Mouse (Mus musculus): ENCODE data around the gene Dqx1. TPM values are rescaled to one million over a fixed set of nuclear protein-coding genes. Genes with fewer than 3 reads are reported as not detected.

The Dqx1 gene
- polyA plus RNA-seq, 1 experiment from 2014 or later: 1.3 TPM

GRCm38 (mm10) chr6:83040601-83041000 lies 17.0 kb upstream of the Dqx1 start:
- Histone ChIP-seq H3K4me1 (replicated peaks; ENCODE audit: control insufficient read depth, insufficient read depth, low read length) (no peaks in the 10 kb centered on the region; the same call in 1 of the 2 replicates), H3K4me3 (ENCODE audit: low read depth, low read length) (no peak overlapping the region), H3K9ac (ENCODE audit: low read length) (no peak overlapping the region), H3K4me2 (ENCODE audit: low read depth, low read length, severe bottlenecking) (no peak overlapping the region), H3K27me3 (ENCODE audit: control insufficient read depth, insufficient read depth, low read length) (peaks cover 2% of the 10 kb centered on the region; the same call in 1 of the 2 replicates), H3K36me3 (ENCODE audit: control insufficient read depth, insufficient read depth, low read length) (no peaks in the 10 kb centered on the region), H3K27ac (ENCODE audit: low read depth, low read length) (no peak overlapping the region), H3K9me3 (ENCODE audit: control insufficient read depth, low read length) (no peaks in the 10 kb centered on the region)
- ATAC-seq (replicated peaks; ENCODE audit: low FRiP score) (no peak), DNase-seq (ENCODE audit: low spot score) (no peak)
- 74% methylated on average over 5 of the region's 5 CpGs for WGBS

GRCm38 (mm10) chr6:83043561-83043960 lies 14.1 kb upstream of the Dqx1 start:
- ATAC-seq (replicated peaks; ENCODE audit: low FRiP score) (no peak), DNase-seq (ENCODE audit: low spot score) (no peak)
- Histone ChIP-seq H3K4me1 (replicated peaks; ENCODE audit: control insufficient read depth, insufficient read depth, low read length) (no peaks in the 10 kb centered on the region; the same call in 1 of the 2 replicates), H3K36me3 (ENCODE audit: control insufficient read depth, insufficient read depth, low read length) (no peaks in the 10 kb centered on the region), H3K9ac (ENCODE audit: low read length) (no peak overlapping the region), H3K9me3 (ENCODE audit: control insufficient read depth, low read length) (no peaks in the 10 kb centered on the region), H3K4me2 (ENCODE audit: low read depth, low read length, severe bottlenecking) (no peak overlapping the region), H3K27ac (ENCODE audit: low read depth, low read length) (no peak overlapping the region), H3K4me3 (ENCODE audit: low read depth, low read length) (no peak overlapping the region), H3K27me3 (ENCODE audit: control insufficient read depth, insufficient read depth, low read length) (no peaks in the 10 kb centered on the region)
- WGBS: 78% methylated on average over 6 of the region's 6 CpGs

- DNase-seq (ENCODE audit: low spot score): no peak
- Histone ChIP-seq H3K27ac (ENCODE audit: low read depth, low read length) (no peak overlapping the region), H3K4me1 (replicated peaks; ENCODE audit: control insufficient read depth, insufficient read depth, low read length) (no peaks in the 10 kb centered on the region; the same call in 1 of the 2 replicates), H3K36me3 (ENCODE audit: control insufficient read depth, insufficient read depth, low read length) (no peaks in the 10 kb centered on the region), H3K27me3 (ENCODE audit: control insufficient read depth, insufficient read depth, low read length) (no peaks in the 10 kb centered on the region), H3K9ac (ENCODE audit: low read length) (no peak overlapping the region), H3K4me3 (ENCODE audit: low read depth, low read length) (no peak overlapping the region), H3K9me3 (ENCODE audit: control insufficient read depth, low read length) (no peaks in the 10 kb centered on the region), H3K4me2 (ENCODE audit: low read depth, low read length, severe bottlenecking) (no peak overlapping the region)
- no peak for ATAC-seq (replicated peaks; ENCODE audit: low FRiP score)
- 90% methylated on average over 5 of the region's 5 CpGs for WGBS
Observed at GRCm38 (mm10) chr6:83043993-83044392, 13.7 kb upstream of the Dqx1 start.

DNA sequence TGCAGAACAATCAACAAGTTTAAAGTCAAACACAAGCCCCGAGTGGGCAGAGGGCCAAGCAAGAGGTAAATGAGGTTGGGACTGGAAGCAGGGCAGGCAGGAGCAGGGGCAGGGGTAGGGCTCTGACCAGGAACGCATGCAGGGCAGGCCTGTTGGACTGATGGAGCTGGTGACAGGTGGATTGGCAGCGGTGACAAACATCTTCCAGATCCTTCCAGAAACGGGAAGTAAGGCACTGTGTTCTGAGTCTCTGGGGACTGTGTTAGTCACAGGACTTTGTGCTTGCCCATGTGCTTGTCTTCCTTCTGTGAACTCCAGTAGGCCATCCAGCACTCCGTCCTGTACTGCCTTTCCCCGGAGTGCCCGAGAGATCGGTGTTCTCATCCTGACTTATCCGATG lies 12.9 kb upstream of the Dqx1 start:
- H3K4me1 ChIP-seq (replicated peaks; ENCODE audit: control insufficient read depth, insufficient read depth, low read length): no peaks in the 10 kb centered on the region; the same call in 1 of the 2 replicates
- 81% methylated on average over 9 of the region's 9 CpGs for WGBS
- no peak overlapping the region for H3K9ac ChIP-seq (ENCODE audit: low read length)
- no peaks in the 10 kb centered on the region for H3K27me3 ChIP-seq (ENCODE audit: control insufficient read depth, insufficient read depth, low read length)
- no peak overlapping the region for H3K27ac ChIP-seq (ENCODE audit: low read depth, low read length)
- no peaks in the 10 kb centered on the region for H3K36me3 ChIP-seq (ENCODE audit: control insufficient read depth, insufficient read depth, low read length)
- ATAC-seq (replicated peaks; ENCODE audit: low FRiP score): no peak
- no peak for DNase-seq (ENCODE audit: low spot score)
- no peak overlapping the region for H3K4me2 ChIP-seq (ENCODE audit: low read depth, low read length, severe bottlenecking)
- H3K4me3 ChIP-seq (ENCODE audit: low read depth, low read length): no peak overlapping the region
- H3K9me3 ChIP-seq (ENCODE audit: control insufficient read depth, low read length): no peaks in the 10 kb centered on the region

DNA sequence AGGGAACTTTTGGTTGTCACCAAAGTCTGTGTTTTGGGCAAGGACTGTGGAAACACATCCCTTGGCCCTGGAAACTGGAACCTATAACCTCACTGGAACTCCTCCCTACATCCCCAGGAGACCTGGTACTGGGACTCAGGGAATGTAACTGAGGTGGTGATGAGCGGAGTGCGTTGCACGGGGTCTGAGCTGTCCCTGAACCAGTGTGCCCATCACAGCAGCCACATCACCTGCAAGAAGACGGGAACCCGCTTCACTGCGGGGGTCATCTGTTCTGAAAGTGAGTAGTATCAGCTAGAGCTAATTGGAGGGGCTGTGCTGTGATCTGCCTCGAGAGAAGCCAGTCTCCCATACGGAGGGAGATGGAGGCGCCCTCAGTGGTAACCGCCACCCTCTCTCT lies 8.3 kb upstream of the Dqx1 start:
- no peaks in the 10 kb centered on the region for H3K27me3 ChIP-seq (ENCODE audit: control insufficient read depth, insufficient read depth, low read length)
- H3K4me1 ChIP-seq (replicated peaks; ENCODE audit: control insufficient read depth, insufficient read depth, low read length): peaks cover 6% of the 10 kb centered on the region; the same call in 1 of the 2 replicates
- 75% methylated on average over 10 of the region's 10 CpGs for WGBS
- H3K27ac ChIP-seq (ENCODE audit: low read depth, low read length): no peak overlapping the region
- no peak overlapping the region for H3K4me2 ChIP-seq (ENCODE audit: low read depth, low read length, severe bottlenecking)
- ATAC-seq (replicated peaks; ENCODE audit: low FRiP score) (no peak), DNase-seq (ENCODE audit: low spot score) (no peak)
- no peaks in the 10 kb centered on the region for H3K9me3 ChIP-seq (ENCODE audit: control insufficient read depth, low read length)
- no peak overlapping the region for H3K9ac ChIP-seq (ENCODE audit: low read length)
- H3K36me3 ChIP-seq (ENCODE audit: control insufficient read depth, insufficient read depth, low read length): peaks cover 2% of the 10 kb centered on the region; the same call in 1 of the 2 replicates
- no peak overlapping the region for H3K4me3 ChIP-seq (ENCODE audit: low read depth, low read length)

- Histone ChIP-seq H3K36me3 (ENCODE audit: control insufficient read depth, insufficient read depth, low read length) (peaks cover 2% of the 10 kb centered on the region; the same call in 1 of the 2 replicates), H3K4me1 (replicated peaks; ENCODE audit: control insufficient read depth, insufficient read depth, low read length) (peaks cover 11% of the 10 kb centered on the region), H3K4me3 (ENCODE audit: low read depth, low read length) (peak overlapping the region; percentile 98), H3K4me2 (ENCODE audit: low read depth, low read length, severe bottlenecking) (peak overlapping the region; percentile 84), H3K9me3 (ENCODE audit: control insufficient read depth, low read length) (no peaks in the 10 kb centered on the region), H3K9ac (ENCODE audit: low read length) (peak overlapping the region; percentile 90), H3K27me3 (ENCODE audit: control insufficient read depth, insufficient read depth, low read length) (no peaks in the 10 kb centered on the region), H3K27ac (ENCODE audit: low read depth, low read length) (peak overlapping the region; percentile 31; the same call in 1 of the 2 replicates)
- DNase-seq (ENCODE audit: low spot score) (peak; percentile 67), ATAC-seq (replicated peaks; ENCODE audit: low FRiP score) (peak; percentile 2; the same call in 1 of the 2 replicates)
- WGBS: 3% methylated on average over 26 of the region's 26 CpGs
Observed at GRCm38 (mm10) chr6:83053136-83053960, 4.3 kb upstream of the Dqx1 start.

- Histone ChIP-seq H3K9me3 (ENCODE audit: control insufficient read depth, low read length) (no peaks in the 10 kb centered on the region), H3K4me1 (replicated peaks; ENCODE audit: control insufficient read depth, insufficient read depth, low read length) (peaks cover 11% of the 10 kb centered on the region), H3K27me3 (ENCODE audit: control insufficient read depth, insufficient read depth, low read length) (no peaks in the 10 kb centered on the region), H3K4me2 (ENCODE audit: low read depth, low read length, severe bottlenecking) (peak within 1 kb of the TSS; percentile 84), H3K9ac (ENCODE audit: low read length) (peak within 1 kb of the TSS; percentile 90), H3K36me3 (ENCODE audit: control insufficient read depth, insufficient read depth, low read length) (peaks cover 2% of the 10 kb centered on the region; the same call in 1 of the 2 replicates), H3K27ac (ENCODE audit: low read depth, low read length) (peak within 1 kb of the TSS; percentile 70), H3K4me3 (ENCODE audit: low read depth, low read length) (peak within 1 kb of the TSS; percentile 98)
- ATAC-seq (replicated peaks; ENCODE audit: low FRiP score) (peak; percentile 96), DNase-seq (ENCODE audit: low spot score) (peak; percentile 99)
- WGBS: under 1% methylated on average over 59 of the region's 64 CpGs
Observed at GRCm38 (mm10) chr6:83054074-83054851, 3.4 kb upstream of the Dqx1 start, which contains the start of gene Aup1. TSS of gene Aup1 (plus strand) at chr6:83054521.

DNA sequence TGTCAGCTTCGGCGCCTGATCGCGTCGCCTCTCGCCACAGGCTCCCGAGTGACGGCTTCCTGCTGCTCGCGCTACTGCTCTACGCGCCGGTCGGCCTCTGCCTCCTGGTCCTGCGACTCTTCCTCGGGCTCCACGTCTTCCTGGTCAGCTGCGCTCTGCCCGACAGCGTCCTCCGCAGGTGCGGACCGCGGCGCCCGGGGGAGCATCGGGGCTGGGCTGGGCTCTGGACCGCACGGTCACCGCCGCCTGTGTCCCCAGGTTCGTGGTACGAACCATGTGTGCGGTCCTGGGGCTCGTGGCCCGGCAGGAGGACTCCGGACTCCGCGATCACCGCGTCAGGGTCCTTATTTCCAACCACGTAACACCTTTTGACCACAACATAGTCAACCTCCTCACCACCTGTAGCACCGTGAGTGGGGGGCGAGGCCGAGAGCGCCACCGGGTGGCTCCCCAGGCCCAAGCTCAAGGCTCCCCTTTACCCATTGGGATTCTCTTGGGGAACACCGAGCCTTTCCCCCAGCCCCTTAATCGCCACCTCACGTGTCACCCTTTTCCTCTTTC lies 2.7 kb upstream of the Dqx1 start, which contains the start of gene Htra2:
TSS of gene Htra2 (minus strand) at position 403 of the 561 bp plus-strand sequence.
- Histone ChIP-seq H3K27me3 (ENCODE audit: control insufficient read depth, insufficient read depth, low read length) (no peaks in the 10 kb centered on the region), H3K4me3 (ENCODE audit: low read depth, low read length) (peak within 1 kb of the TSS; percentile 98), H3K9ac (ENCODE audit: low read length) (peak within 1 kb of the TSS; percentile 90), H3K9me3 (ENCODE audit: control insufficient read depth, low read length) (no peaks in the 10 kb centered on the region), H3K4me2 (ENCODE audit: low read depth, low read length, severe bottlenecking) (peak within 1 kb of the TSS; percentile 84), H3K27ac (ENCODE audit: low read depth, low read length) (peak within 1 kb of the TSS; percentile 70), H3K4me1 (replicated peaks; ENCODE audit: control insufficient read depth, insufficient read depth, low read length) (peaks cover 11% of the 10 kb centered on the region), H3K36me3 (ENCODE audit: control insufficient read depth, insufficient read depth, low read length) (peaks cover 2% of the 10 kb centered on the region; the same call in 1 of the 2 replicates)
- DNase-seq (ENCODE audit: low spot score) (no peak), ATAC-seq (replicated peaks; ENCODE audit: low FRiP score) (peak; percentile 37)
- under 1% methylated on average over 50 of the region's 50 CpGs for WGBS
